Mouse (Mus musculus): ENCODE data around the gene Nav2. TPM values are rescaled to one million over a fixed set of nuclear protein-coding genes. Genes with fewer than 3 reads are reported as not detected.

The Nav2 gene
- total and polyA plus RNA-seq, 3 experiments, result 1.0 TPM; not detected in 2

DNA sequence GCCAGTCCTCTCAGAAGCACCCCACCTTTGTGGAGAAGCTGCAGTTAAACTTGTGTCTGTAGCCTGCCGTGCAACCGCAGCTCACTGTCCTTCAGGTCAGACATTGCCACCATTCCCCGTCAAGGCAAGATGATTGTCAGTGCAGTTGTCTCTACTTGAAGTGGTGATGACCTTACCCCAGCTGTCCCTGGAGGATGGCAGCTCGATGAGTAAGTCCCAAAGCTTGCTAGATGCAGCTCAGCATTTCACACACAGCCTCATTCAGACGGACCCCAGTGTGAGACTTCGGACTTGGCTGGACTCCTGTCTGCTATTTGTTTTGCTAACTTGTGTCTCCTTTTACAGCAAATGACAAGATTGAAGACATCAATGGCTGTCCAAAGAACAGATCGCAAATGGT lies 463.5 kb downstream of the Nav2 start:
- Histone ChIP-seq H3K4me3 (ENCODE audit: low read depth, low read length) (no peak overlapping the region), H3K27me3 (ENCODE audit: insufficient read depth, low read length) (no peaks in the 10 kb centered on the region)
- no peak for ATAC-seq (ENCODE audit: extremely low read depth, insufficient number of reproducible peaks, low FRiP score, poor library complexity, severe bottlenecking)

DNA sequence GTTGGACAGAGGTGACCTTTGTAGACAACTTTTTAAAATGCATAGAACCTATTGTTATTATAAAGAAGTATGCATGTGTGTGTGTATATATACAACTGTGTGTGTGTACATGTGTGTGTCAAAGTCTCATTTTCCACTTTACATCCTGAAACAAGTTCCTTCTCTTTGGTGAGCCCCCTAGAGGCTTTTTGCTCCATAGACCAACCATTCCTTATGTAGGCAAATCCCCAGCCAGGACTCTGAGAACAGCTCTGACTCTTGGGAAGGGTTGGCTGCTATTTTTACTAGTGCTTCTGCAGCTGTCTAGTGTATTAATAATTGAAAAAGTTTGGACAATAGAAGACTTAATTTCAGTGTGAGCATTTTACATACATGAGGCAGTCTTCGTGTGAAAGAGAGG lies 464.7 kb downstream of the Nav2 start:
- H3K27me3 ChIP-seq (ENCODE audit: insufficient read depth, low read length), result no peaks in the 10 kb centered on the region

More for the DNA sequence above, 463.5 kb downstream of the Nav2 start:
- no peaks in the 10 kb centered on the region for H3K36me3 ChIP-seq (replicated peaks)
- DNase-seq (ENCODE audit: low spot score), result no peak
- peaks cover 63% of the 10 kb centered on the region for H3K9me3 ChIP-seq (replicated peaks)
- TF ChIP-seq GATA1 (IDR thresholded peaks at IDR 0.05; ENCODE audit: borderline replicate concordance, low read length), result no peak
- H3K4me1 ChIP-seq (ENCODE audit: insufficient read depth, low read depth, low read length), result no peaks in the 10 kb centered on the region

GRCm38 (mm10) chr7:49373661-49374060 lies 465.1 kb downstream of the Nav2 start:
- no peaks in the 10 kb centered on the region for H3K36me3 ChIP-seq (replicated peaks)
- no peak for DNase-seq (ENCODE audit: low spot score)
- no peaks in the 10 kb centered on the region for H3K27me3 ChIP-seq (ENCODE audit: insufficient read depth, low read length)
- TF ChIP-seq CTCF (IDR thresholded peaks at IDR 0.05; ENCODE audit: low read depth, low read length), result no peak
- TF ChIP-seq POLR2AphosphoS5 (IDR thresholded peaks at IDR 0.05; ENCODE audit: insufficient replicate concordance, low read depth, low read length), result no peak
- no peak for TF ChIP-seq GATA2 (IDR thresholded peaks at IDR 0.05; ENCODE audit: borderline replicate concordance, low read depth, low read length)
- TF ChIP-seq GATA1 (IDR thresholded peaks at IDR 0.05; ENCODE audit: borderline replicate concordance, low read length), result no peak
- no peak for TF ChIP-seq TAL1 (conservative IDR thresholded peaks at IDR 0.05; ENCODE audit: low read depth, low read length)
- no peak overlapping the region for H3K4me3 ChIP-seq (ENCODE audit: low read depth, low read length)
- ATAC-seq (ENCODE audit: extremely low read depth, insufficient number of reproducible peaks, low FRiP score, poor library complexity, severe bottlenecking), result no peak
- H3K4me1 ChIP-seq (ENCODE audit: insufficient read depth, low read depth, low read length), result no peaks in the 10 kb centered on the region
- H3K9me3 ChIP-seq (replicated peaks), result peaks cover 61% of the 10 kb centered on the region

More for the DNA sequence above, 464.7 kb downstream of the Nav2 start:
- peaks cover 62% of the 10 kb centered on the region for H3K9me3 ChIP-seq (replicated peaks)
- H3K4me1 ChIP-seq (ENCODE audit: insufficient read depth, low read depth, low read length), result no peaks in the 10 kb centered on the region
- H3K36me3 ChIP-seq (replicated peaks), result no peaks in the 10 kb centered on the region
- ATAC-seq (ENCODE audit: extremely low read depth, insufficient number of reproducible peaks, low FRiP score, poor library complexity, severe bottlenecking) (no peak), DNase-seq (ENCODE audit: low spot score) (no peak)
- no peak for TF ChIP-seq POLR2AphosphoS5 (IDR thresholded peaks at IDR 0.05; ENCODE audit: insufficient replicate concordance, low read depth, low read length)
- TF ChIP-seq GATA1 (IDR thresholded peaks at IDR 0.05; ENCODE audit: borderline replicate concordance, low read length), result no peak
- TF ChIP-seq TAL1 (conservative IDR thresholded peaks at IDR 0.05; ENCODE audit: low read depth, low read length), result no peak
- TF ChIP-seq CTCF (IDR thresholded peaks at IDR 0.05; ENCODE audit: low read depth, low read length), result no peak
- TF ChIP-seq GATA2 (IDR thresholded peaks at IDR 0.05; ENCODE audit: borderline replicate concordance, low read depth, low read length), result no peak
- H3K4me3 ChIP-seq (ENCODE audit: low read depth, low read length), result no peak overlapping the region

DNA sequence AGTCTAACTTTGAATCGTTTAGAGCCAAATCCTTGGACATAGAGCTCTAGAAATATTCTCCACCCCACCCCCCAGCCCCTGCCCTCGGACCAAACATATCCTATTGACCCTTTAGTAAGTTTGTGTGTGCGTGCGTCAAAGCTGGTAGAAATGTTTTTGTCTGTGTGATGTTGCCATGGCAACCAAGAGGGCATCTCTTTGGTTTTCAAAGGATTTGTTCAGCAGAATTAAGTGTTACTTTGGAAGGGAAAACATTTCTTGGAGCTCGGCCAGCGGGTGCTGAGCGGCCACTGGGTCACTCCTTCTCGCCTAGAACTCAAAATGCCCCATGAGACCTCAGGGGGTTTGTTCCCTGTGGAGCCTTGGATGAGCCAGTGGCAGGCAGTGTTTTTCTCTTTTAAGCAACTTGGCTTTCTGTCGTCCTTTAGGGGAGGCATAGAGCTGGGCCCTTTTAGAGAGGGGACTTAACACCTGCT lies 467.0 kb downstream of the Nav2 start:
- H3K27me3 ChIP-seq (ENCODE audit: insufficient read depth, low read length), result no peaks in the 10 kb centered on the region
- DNase-seq (ENCODE audit: low spot score) (no peak), ATAC-seq (ENCODE audit: extremely low read depth, insufficient number of reproducible peaks, low FRiP score, poor library complexity, severe bottlenecking) (no peak)
- peaks cover 63% of the 10 kb centered on the region for H3K9me3 ChIP-seq (replicated peaks)
- no peaks in the 10 kb centered on the region for H3K4me1 ChIP-seq (ENCODE audit: insufficient read depth, low read depth, low read length)
- H3K36me3 ChIP-seq (replicated peaks), result no peaks in the 10 kb centered on the region
- TF ChIP-seq GATA2 (IDR thresholded peaks at IDR 0.05; ENCODE audit: borderline replicate concordance, low read depth, low read length) (no peak), POLR2AphosphoS5 (IDR thresholded peaks at IDR 0.05; ENCODE audit: insufficient replicate concordance, low read depth, low read length) (no peak)
- H3K4me3 ChIP-seq (ENCODE audit: low read depth, low read length), result no peak overlapping the region

DNA sequence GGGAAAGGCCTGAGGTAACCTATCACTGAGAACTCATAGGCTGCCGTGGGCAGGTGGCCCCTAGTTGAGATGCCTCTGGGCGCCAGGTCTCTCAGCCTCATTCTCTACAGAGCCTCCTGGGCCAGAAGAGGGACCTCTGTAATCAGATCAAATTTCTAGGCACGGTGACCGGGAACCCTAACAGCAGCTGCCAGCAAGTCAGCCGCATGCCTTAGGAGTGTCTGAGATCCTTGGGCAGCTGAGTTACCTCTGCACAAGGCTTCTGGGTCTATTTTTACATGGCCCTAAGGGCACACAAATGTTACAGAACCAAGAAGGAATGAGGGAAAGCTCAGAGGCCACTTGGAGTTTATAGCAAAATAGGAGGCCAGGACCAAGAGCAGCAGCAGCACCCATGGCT lies 470.1 kb downstream of the Nav2 start:
- Histone ChIP-seq H3K36me3 (replicated peaks) (no peaks in the 10 kb centered on the region), H3K27me3 (ENCODE audit: insufficient read depth, low read length) (no peaks in the 10 kb centered on the region), H3K4me3 (ENCODE audit: low read depth, low read length) (no peak overlapping the region), H3K9me3 (replicated peaks) (peaks cover 68% of the 10 kb centered on the region), H3K4me1 (ENCODE audit: insufficient read depth, low read depth, low read length) (no peaks in the 10 kb centered on the region)
- TF ChIP-seq GATA1 (IDR thresholded peaks at IDR 0.05; ENCODE audit: borderline replicate concordance, low read length), result no peak
- no peak for TF ChIP-seq CTCF (IDR thresholded peaks at IDR 0.05; ENCODE audit: low read depth, low read length)
- TF ChIP-seq GATA2 (IDR thresholded peaks at IDR 0.05; ENCODE audit: borderline replicate concordance, low read depth, low read length), result no peak
- TF ChIP-seq TAL1 (conservative IDR thresholded peaks at IDR 0.05; ENCODE audit: low read depth, low read length), result no peak
- TF ChIP-seq POLR2AphosphoS5 (IDR thresholded peaks at IDR 0.05; ENCODE audit: insufficient replicate concordance, low read depth, low read length), result no peak
- ATAC-seq (ENCODE audit: extremely low read depth, insufficient number of reproducible peaks, low FRiP score, poor library complexity, severe bottlenecking) (no peak), DNase-seq (ENCODE audit: low spot score) (no peak)

- H3K4me3 ChIP-seq (ENCODE audit: low read depth, low read length), result no peak overlapping the region
- peaks cover 71% of the 10 kb centered on the region for H3K9me3 ChIP-seq (replicated peaks)
- H3K27me3 ChIP-seq (ENCODE audit: insufficient read depth, low read length), result no peaks in the 10 kb centered on the region
- TF ChIP-seq CTCF (IDR thresholded peaks at IDR 0.05; ENCODE audit: low read depth, low read length) (no peak), GATA1 (IDR thresholded peaks at IDR 0.05; ENCODE audit: borderline replicate concordance, low read length) (no peak)
- DNase-seq (ENCODE audit: low spot score) (no peak), ATAC-seq (ENCODE audit: extremely low read depth, insufficient number of reproducible peaks, low FRiP score, poor library complexity, severe bottlenecking) (no peak)
- H3K36me3 ChIP-seq (replicated peaks), result no peaks in the 10 kb centered on the region
- H3K4me1 ChIP-seq (ENCODE audit: insufficient read depth, low read depth, low read length), result no peaks in the 10 kb centered on the region
Observed at GRCm38 (mm10) chr7:49380940-49381339, 472.4 kb downstream of the Nav2 start.

DNA sequence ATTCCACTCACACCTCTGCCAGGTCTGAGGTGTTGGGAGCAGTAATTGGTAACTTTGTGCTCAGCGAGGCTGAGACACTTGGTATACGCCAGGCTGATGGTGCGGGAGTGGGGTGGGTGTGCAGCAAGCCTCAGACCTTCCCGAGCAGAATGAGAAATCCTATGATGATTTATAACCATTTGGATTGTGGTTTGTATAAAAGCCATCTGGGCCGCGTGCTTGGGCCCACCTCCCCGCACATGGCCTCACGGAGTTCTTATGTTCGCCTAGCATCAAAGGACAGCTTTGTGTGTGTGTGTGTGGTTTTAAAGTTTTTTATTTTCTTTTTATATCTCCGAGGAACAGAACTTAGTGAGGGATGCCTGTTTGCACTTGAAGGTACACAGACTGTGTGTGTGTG lies 474.4 kb downstream of the Nav2 start:
- Histone ChIP-seq H3K36me3 (replicated peaks) (no peaks in the 10 kb centered on the region), H3K27me3 (ENCODE audit: insufficient read depth, low read length) (no peaks in the 10 kb centered on the region), H3K4me3 (ENCODE audit: low read depth, low read length) (no peak overlapping the region), H3K9me3 (replicated peaks) (peaks cover 73% of the 10 kb centered on the region), H3K4me1 (ENCODE audit: insufficient read depth, low read depth, low read length) (no peaks in the 10 kb centered on the region)
- TF ChIP-seq GATA2 (IDR thresholded peaks at IDR 0.05; ENCODE audit: borderline replicate concordance, low read depth, low read length) (no peak), GATA1 (IDR thresholded peaks at IDR 0.05; ENCODE audit: borderline replicate concordance, low read length) (no peak), POLR2AphosphoS5 (IDR thresholded peaks at IDR 0.05; ENCODE audit: insufficient replicate concordance, low read depth, low read length) (no peak), TAL1 (conservative IDR thresholded peaks at IDR 0.05; ENCODE audit: low read depth, low read length) (no peak), CTCF (IDR thresholded peaks at IDR 0.05; ENCODE audit: low read depth, low read length) (no peak)
- ATAC-seq (ENCODE audit: extremely low read depth, insufficient number of reproducible peaks, low FRiP score, poor library complexity, severe bottlenecking) (no peak), DNase-seq (ENCODE audit: low spot score) (no peak)
